Mouse (Mus musculus) telencephalon, adult 2 months (tissue): ENCODE measurements around the gene Pdpk1.
"Not testable (repeated sequence)": the region's sequence is repeated elsewhere in the genome, so short reads cannot be mapped to it uniquely, and the experiment has no call there.

Source experiments
- DNase-seq: peaks from one replicate; pipeline ENCODE4 v3.0.0-alpha.2; 2011; ENCODE audit warnings: low read depth, low spot score

Pdpk1 gene

GRCm38 (mm10) chr17:24162584-24163175 is 12.0 kb upstream of the Pdpk1 start:
- DNase-seq: no peak

- no peak for DNase-seq
These were observed 10.7 kb upstream of the Pdpk1 start for GRCm38 (mm10) chr17:24161466-24161865.

- DNase-seq: no peak
These were observed 6.8 kb upstream of the Pdpk1 start for GRCm38 (mm10) chr17:24157526-24157925.

- no peak for DNase-seq
These were observed 6.4 kb upstream of the Pdpk1 start for GRCm38 (mm10) chr17:24157121-24157520.

- no peak for DNase-seq
These were observed 5.7 kb upstream of the Pdpk1 start for GRCm38 (mm10) chr17:24156394-24156793.

- DNase-seq: no peak
These were observed 5.0 kb upstream of the Pdpk1 start for GRCm38 (mm10) chr17:24155742-24156141.

- DNase-seq: no peak
These were observed 3.7 kb upstream of the Pdpk1 start for GRCm38 (mm10) chr17:24154463-24154862.

GRCm38 (mm10) chr17:24151890-24152563 is 1.3 kb upstream of the Pdpk1 start:
- DNase-seq: peak; percentile 51

GRCm38 (mm10) chr17:24151382-24151781 is 658 bp upstream of the Pdpk1 start:
- no peak for DNase-seq

GRCm38 (mm10) chr17:24149421-24149820 is 1.3 kb downstream of the Pdpk1 start:
- DNase-seq: no peak

GRCm38 (mm10) chr17:24142897-24143296 is 7.8 kb downstream of the Pdpk1 start:
- DNase-seq: no peak

GRCm38 (mm10) chr17:24141425-24141920 is 9.3 kb downstream of the Pdpk1 start:
- peak; percentile 95 for DNase-seq

GRCm38 (mm10) chr17:24140845-24141424 is 9.8 kb downstream of the Pdpk1 start:
- no peak for DNase-seq

- no peak for DNase-seq
These were observed 10.8 kb downstream of the Pdpk1 start for GRCm38 (mm10) chr17:24139968-24140367.

- no peak for DNase-seq
These were observed 11.5 kb downstream of the Pdpk1 start for GRCm38 (mm10) chr17:24139256-24139655.

GRCm38 (mm10) chr17:24137226-24137880 is 13.4 kb downstream of the Pdpk1 start:
- DNase-seq: no peak

GRCm38 (mm10) chr17:24134062-24134461 is 16.7 kb downstream of the Pdpk1 start:
- DNase-seq: no peak

- DNase-seq: not testable (repeated sequence)
These were observed 17.8 kb downstream of the Pdpk1 start for GRCm38 (mm10) chr17:24132919-24133318.

- no peak for DNase-seq
These were observed 19.2 kb downstream of the Pdpk1 start for GRCm38 (mm10) chr17:24131570-24131969.

GRCm38 (mm10) chr17:24129246-24129645 is 21.5 kb downstream of the Pdpk1 start:
- DNase-seq: not testable (repeated sequence)

GRCm38 (mm10) chr17:24127592-24127991 is 23.1 kb downstream of the Pdpk1 start:
- no peak for DNase-seq

GRCm38 (mm10) chr17:24126801-24127200 is 23.9 kb downstream of the Pdpk1 start:
- no peak for DNase-seq
